Mouse (Mus musculus) CH12.LX (cell line): ENCODE measurements around the gene Dctn5. TPM values are rescaled to one million over a fixed set of nuclear protein-coding genes. Genes with fewer than 3 reads are reported as not detected.
A peak's percentile ranks its signal among the peaks of the same experiment; 100 is the strongest.

Experiments
- DNase-seq: peaks from one replicate; pipeline ENCODE4 v3.0.0-alpha.2; 2013; ENCODE audit errors: extremely low read depth
- H3K27ac ChIP-seq: 2 replicates; pipeline ENCODE4 v1.5.1; 2012; ENCODE audit warnings: low read depth, mild to moderate bottlenecking, control low read depth, moderate library complexity; ENCODE audit not compliant: insufficient read depth
- H3K27me3 ChIP-seq: replicated peaks from 2 replicates; pipeline ENCODE3; 2012; ENCODE audit warnings: inconsistent platforms
- H3K36me3 ChIP-seq, 2 experiments: replicated peaks in 1 of 2; 2 replicates each; pipeline versions ENCODE3 to v1.6.1; 2012; ENCODE audit warnings: inconsistent platforms in 1 of 2, low read length in 1 of 2, mild to moderate bottlenecking in 1 of 2, mixed read lengths in 1 of 2, moderate library complexity in 1 of 2; ENCODE audit not compliant: control insufficient read depth in 1 of 2, insufficient read depth in 1 of 2
- H3K4me1 ChIP-seq, 2 experiments: 2 replicates each; pipeline ENCODE4 v1.6.1; 2012; ENCODE audit warnings: inconsistent platforms in 1 of 2, moderate library complexity in 1 of 2; ENCODE audit not compliant: insufficient read depth in 2 of 2, control insufficient read depth in 1 of 2
- H3K4me2 ChIP-seq: 2 replicates; pipeline ENCODE4 v1.6.1; 2012; ENCODE audit warnings: low read depth, mild to moderate bottlenecking, control low read depth; ENCODE audit not compliant: poor library complexity, insufficient read depth, severe bottlenecking
- H3K4me3 ChIP-seq, 3 experiments: fragments of 150-350 bp in 1 of 3; sonication (generic) in 1 of 3; replicated peaks in 1 of 3; 2 replicates each; pipeline versions ENCODE3 to v1.5.1; 2011 to 2012; ENCODE audit warnings: low read depth in 2 of 3, low read length in 2 of 3, mild to moderate bottlenecking in 2 of 3, moderate library complexity in 2 of 3, control low read depth in 1 of 3, improper control_type of control experiment in 1 of 3, inconsistent platforms in 1 of 3, mixed read lengths in 1 of 3; ENCODE audit not compliant: poor library complexity in 1 of 3
- H3K79me2 ChIP-seq: replicated peaks from 2 replicates; pipeline ENCODE4 v1.6.1; 2012; ENCODE audit warnings: mild to moderate bottlenecking, moderate library complexity; ENCODE audit not compliant: control insufficient read depth, poor library complexity, insufficient read depth, severe bottlenecking; ENCODE audit errors: extremely low read depth
- H3K9ac ChIP-seq: 2 replicates; pipeline ENCODE4 v1.6.1; 2012; ENCODE audit warnings: low read depth, mild to moderate bottlenecking, control low read depth, moderate library complexity; ENCODE audit not compliant: insufficient read depth
- H3K9me3 ChIP-seq: replicated peaks from 2 replicates; pipeline ENCODE3; 2012; ENCODE audit warnings: low read length, inconsistent platforms, mixed read lengths
- BHLHE40 ChIP-seq: IDR thresholded peaks from 2 replicates; pipeline ENCODE4 v1.6.1; 2011; ENCODE audit warnings: mild to moderate bottlenecking, low read depth, low read length, improper control_type of control experiment
- CHD1 ChIP-seq: IDR thresholded peaks from 2 replicates; pipeline ENCODE4 v1.6.1; 2012; ENCODE audit warnings: low read depth, low read length, improper control_type of control experiment, inconsistent platforms
- CHD2 ChIP-seq: IDR thresholded peaks from 2 replicates; pipeline ENCODE4 v1.6.1; 2011; ENCODE audit warnings: low read length, improper control_type of control experiment
- CTCF ChIP-seq, 2 experiments: IDR thresholded peaks in 1 of 2; conservative IDR thresholded peaks in 1 of 2; 2 replicates each; pipeline ENCODE4 v1.5.1; 2011 to 2012; ENCODE audit warnings: low read depth in 2 of 2, low read length in 2 of 2, improper control_type of control experiment in 1 of 2, inconsistent platforms in 1 of 2, mild to moderate bottlenecking in 1 of 2, moderate library complexity in 1 of 2
- E2F4 ChIP-seq: IDR thresholded peaks from 2 replicates; pipeline ENCODE4 v1.6.1; 2011; ENCODE audit warnings: low read depth, low read length, improper control_type of control experiment; ENCODE audit not compliant: insufficient replicate concordance
- ELF1 ChIP-seq: IDR thresholded peaks from 2 replicates; pipeline ENCODE4 v1.6.1; 2014; ENCODE audit warnings: low read depth, mild to moderate bottlenecking, inconsistent platforms, low read length, improper control_type of control experiment
- EP300 ChIP-seq: IDR thresholded peaks from 2 replicates; pipeline ENCODE4 v1.6.1; 2011; ENCODE audit warnings: low read length, improper control_type of control experiment
- ETS1 ChIP-seq: conservative IDR thresholded peaks from 2 replicates; pipeline ENCODE4 v1.6.1; 2012; ENCODE audit warnings: low read depth, mild to moderate bottlenecking, inconsistent platforms, low read length, improper control_type of control experiment, moderate library complexity
- GABPA ChIP-seq: IDR thresholded peaks from 2 replicates; pipeline ENCODE4 v1.6.1; 2012; ENCODE audit warnings: low read depth, low read length, improper control_type of control experiment, inconsistent platforms; ENCODE audit not compliant: insufficient replicate concordance
- HCFC1 ChIP-seq: IDR thresholded peaks from 2 replicates; pipeline ENCODE4 v1.6.1; 2012; ENCODE audit warnings: low read depth, mild to moderate bottlenecking, inconsistent platforms, low read length, improper control_type of control experiment
- IRF4 ChIP-seq: IDR thresholded peaks from 2 replicates; pipeline ENCODE4 v1.6.1; 2014; ENCODE audit warnings: low read depth, mild to moderate bottlenecking, inconsistent platforms, low read length, improper control_type of control experiment
- JUN ChIP-seq: IDR thresholded peaks from 2 replicates; pipeline ENCODE4 v1.6.1; 2011; ENCODE audit warnings: low read depth, mild to moderate bottlenecking, low read length, improper control_type of control experiment, moderate library complexity; ENCODE audit not compliant: insufficient read depth
- JUND ChIP-seq: conservative IDR thresholded peaks from 2 replicates; pipeline ENCODE4 v1.6.1; 2011; ENCODE audit warnings: low read depth, low read length, improper control_type of control experiment
- KAT2A ChIP-seq: IDR thresholded peaks from 2 replicates; pipeline ENCODE4 v1.6.1; 2012; ENCODE audit warnings: low read length, improper control_type of control experiment, inconsistent platforms; ENCODE audit not compliant: insufficient replicate concordance
- MAFK ChIP-seq: IDR thresholded peaks from 2 replicates; pipeline ENCODE4 v1.6.1; 2011; ENCODE audit warnings: low read length, improper control_type of control experiment; ENCODE audit not compliant: insufficient replicate concordance
- MAX ChIP-seq: IDR thresholded peaks from 2 replicates; pipeline ENCODE4 v1.6.1; 2011; ENCODE audit warnings: low read length, improper control_type of control experiment
- MAZ ChIP-seq: IDR thresholded peaks from 2 replicates; pipeline ENCODE4 v1.6.1; 2012; ENCODE audit warnings: low read depth, mild to moderate bottlenecking, inconsistent platforms, low read length, improper control_type of control experiment, moderate library complexity
- MEF2A ChIP-seq: IDR thresholded peaks from 2 replicates; pipeline ENCODE4 v1.6.1; 2014; ENCODE audit warnings: low read depth, mild to moderate bottlenecking, inconsistent platforms, low read length, improper control_type of control experiment, borderline replicate concordance
- MXI1 ChIP-seq: IDR thresholded peaks from 2 replicates; pipeline ENCODE4 v1.6.1; 2011; ENCODE audit warnings: mild to moderate bottlenecking, low read depth, low read length, improper control_type of control experiment
- MYC ChIP-seq: IDR thresholded peaks from 2 replicates; pipeline ENCODE4 v1.6.1; 2011; ENCODE audit warnings: low read depth, mild to moderate bottlenecking, improper control_type of control experiment, low read length
- NELFE ChIP-seq: IDR thresholded peaks from 2 replicates; pipeline ENCODE4 v1.6.1; 2011; ENCODE audit warnings: low read depth, low read length, improper control_type of control experiment
- NRF1 ChIP-seq: IDR thresholded peaks from 2 replicates; pipeline ENCODE4 v1.6.1; 2014; ENCODE audit warnings: low read depth, mild to moderate bottlenecking, inconsistent platforms, low read length, improper control_type of control experiment, moderate library complexity
- PAX5 ChIP-seq: IDR thresholded peaks from 2 replicates; pipeline ENCODE4 v1.6.1; 2012; ENCODE audit warnings: low read length, inconsistent platforms, mixed read lengths
- POLR2A ChIP-seq: IDR thresholded peaks from 2 replicates; pipeline ENCODE4 v1.6.1; 2011; ENCODE audit warnings: low read depth, mild to moderate bottlenecking, improper control_type of control experiment, low read length
- RAD21 ChIP-seq: IDR thresholded peaks from 2 replicates; pipeline ENCODE4 v1.6.1; 2011; ENCODE audit warnings: low read depth, mild to moderate bottlenecking, low read length, improper control_type of control experiment, moderate library complexity
- RCOR1 ChIP-seq: conservative IDR thresholded peaks from 2 replicates; pipeline ENCODE4 v1.6.1; 2012; ENCODE audit warnings: low read depth, mild to moderate bottlenecking, inconsistent platforms, low read length, improper control_type of control experiment
- SIN3A ChIP-seq: IDR thresholded peaks from 2 replicates; pipeline ENCODE4 v1.6.1; 2012; ENCODE audit warnings: low read length, improper control_type of control experiment, inconsistent platforms
- SMC3 ChIP-seq: IDR thresholded peaks from 2 replicates; pipeline ENCODE4 v1.6.1; 2011; ENCODE audit warnings: low read depth, low read length, improper control_type of control experiment
- TBP ChIP-seq: conservative IDR thresholded peaks from 2 replicates; pipeline ENCODE4 v1.6.1; 2011; ENCODE audit warnings: low read depth, low read length, improper control_type of control experiment
- TCF12 ChIP-seq: IDR thresholded peaks from 2 replicates; pipeline ENCODE4 v1.6.1; 2014; ENCODE audit warnings: low read depth, mild to moderate bottlenecking, inconsistent platforms, low read length, improper control_type of control experiment
- UBTF ChIP-seq: IDR thresholded peaks from 2 replicates; pipeline ENCODE4 v1.6.1; 2012; ENCODE audit warnings: low read depth, mild to moderate bottlenecking, inconsistent platforms, low read length, improper control_type of control experiment, moderate library complexity
- USF1 ChIP-seq: IDR thresholded peaks from 2 replicates; pipeline ENCODE4 v1.6.1; 2014; ENCODE audit warnings: low read depth, mild to moderate bottlenecking, inconsistent platforms, low read length, improper control_type of control experiment
- USF2 ChIP-seq: conservative IDR thresholded peaks from 2 replicates; pipeline ENCODE4 v1.6.1; 2011; ENCODE audit warnings: low read depth, low read length, improper control_type of control experiment
- ZC3H11A ChIP-seq: IDR thresholded peaks from 2 replicates; pipeline ENCODE4 v1.6.1; 2012; ENCODE audit warnings: low read depth, mild to moderate bottlenecking, inconsistent platforms, low read length, improper control_type of control experiment
- ZKSCAN1 ChIP-seq: IDR thresholded peaks from 2 replicates; pipeline ENCODE4 v1.6.1; 2012; ENCODE audit warnings: low read depth, inconsistent platforms, low read length, improper control_type of control experiment, borderline replicate concordance
- ZMIZ1 ChIP-seq: IDR thresholded peaks from 2 replicates; pipeline ENCODE4 v1.6.1; 2012; ENCODE audit warnings: low read depth, mild to moderate bottlenecking, inconsistent platforms, low read length, improper control_type of control experiment
- ZNF384 ChIP-seq: IDR thresholded peaks from 2 replicates; pipeline ENCODE4 v1.6.1; 2012; ENCODE audit warnings: low read depth, low read length, improper control_type of control experiment, inconsistent platforms
- dilution Hi-C: fragments of 300-500 bp; cut with MboI; formaldehyde crosslinking; loops from 2 replicates; pipeline ENCODE4 v1.14.3; 2020; ENCODE audit warnings: low sequenced_read_pairs; ENCODE audit not compliant: extremely low pct_unique_long_range_greater_than_20kb, extremely low pct_ligation_motif_present
- in situ Hi-C: fragments of 300-500 bp; cut with MboI; formaldehyde crosslinking; loops from 3 replicates; pipeline ENCODE4 v1.14.3; 2019; ENCODE audit warnings: low sequenced_read_pairs, low pct_ligation_motif_present, low pct_unique_long_range_greater_than_20kb, mixed read lengths
- polyA plus RNA-seq: library from polyadenylated mRNA; unstranded; fragments of >175 nt; gene quantifications from 2 replicates; pipeline ENCODE4 v1.2.1, GENCODE M21; 2012; ENCODE audit warnings: low read depth; ENCODE audit not compliant: insufficient read length
- total RNA-seq, 2 experiments: library from RNA; depleted of rRNA; stranded (reverse); fragments of 300-350 nt in 1 of 2; fragments of >200 nt in 1 of 2; gene quantifications; 2 replicates each; pipeline ENCODE4 v1.2.3; 2012 to 2014

Gene Dctn5
- total and polyA plus RNA-seq, 3 experiments: 56.5 to 74.7 (median 62.7) TPM

- peaks cover 11 to 43% of the 10 kb centered on the region in 2 experiments for H3K4me1 ChIP-seq
- peaks cover 23 to 50% of the 10 kb centered on the region in 2 experiments for H3K36me3 ChIP-seq
- H3K79me2 ChIP-seq: peaks cover 23% of the 10 kb centered on the region
- peak; percentile 82 for DNase-seq
- no peaks in the 10 kb centered on the region for H3K9me3 ChIP-seq
- peak within 1 kb of the TSS; percentile 34; the same call in 1 of the 2 replicates for H3K27ac ChIP-seq
- TF ChIP-seq RCOR1 (no peak), MAZ (no peak), ZMIZ1 (no peak; the same call in 1 of the 2 replicates), JUND (no peak), BHLHE40 (no peak), EP300 (no peak), KAT2A (no peak; the same call in 1 of the 2 replicates), SIN3A (peak; percentile 79), MAFK (no peak), ELF1 (peak; percentile 43; the same call in 1 of the 2 replicates), MAX (peak; percentile 32), SMC3 (no peak), CHD1 (no peak), USF2 (no peak), GABPA (no peak), JUN (no peak), TCF12 (peak; percentile 55), USF1 (no peak), IRF4 (peak; percentile 58; the same call in 1 of the 2 replicates), TBP (0 out of 2 replicates have a peak, but pooled peaks have one; percentile 22), PAX5 (no peak), POLR2A (peak; percentile 80), RAD21 (no peak), CTCF (conservative IDR thresholded peaks at IDR 0.05 in 1 of 2, IDR thresholded peaks at IDR 0.05 in 1 of 2; ENCODE audit: low read depth in 2 of 2, low read length in 2 of 2) (0 out of 4 replicates have a peak, but pooled peaks of 1 of the 2 experiments have one; percentile 1), ZNF384 (no peak), ETS1 (no peak), E2F4 (peak; percentile 79; the same call in 1 of the 2 replicates), NELFE (peak; percentile 50; the same call in 1 of the 2 replicates), MXI1 (peak; percentile 64), ZC3H11A (no peak), NRF1 (peak; percentile 79), MYC (no peak), CHD2 (no peak; the same call in 1 of the 2 replicates), MEF2A (0 out of 2 replicates have a peak, but pooled peaks have one; percentile 30), ZKSCAN1 (no peak), HCFC1 (peak; percentile 62), UBTF (no peak)
- H3K4me2 ChIP-seq: peak within 1 kb of the TSS; percentile 69
- no peaks in the 10 kb centered on the region for H3K27me3 ChIP-seq
- H3K9ac ChIP-seq: peak within 1 kb of the TSS; percentile 80
- H3K4me3 ChIP-seq: peak within 1 kb of the TSS; percentile 59 to 81 (median 74)
- in situ Hi-C loops: no loop called here
- dilution Hi-C loops: no loop called here
Observed at GRCm38 (mm10) chr7:122158915-122159902, 26.4 kb downstream of the Dctn5 start, which contains the start of gene Plk1. Gene Plk1 (plus strand): TSS chr7:122159439.
